Mouse (Mus musculus) forebrain, embryonic 14.5 days (tissue): ENCODE results near the gene Dapp1. TPM values are rescaled to one million over a fixed set of nuclear protein-coding genes. Genes with fewer than 3 reads are reported as not detected.
"Not testable (repeated sequence)": the region's sequence is repeated elsewhere in the genome, so short reads cannot be mapped to it uniquely, and the experiment has no call there.

Experiments used
- ATAC-seq: fragments of 200-750 bp; cut with Nextera tagmentation; 2 replicates; pipeline ENCODE4 v1.8.0; 2017; ENCODE audit warnings: mild to moderate bottlenecking, moderate library complexity
- DNase-seq: peaks from one replicate; pipeline ENCODE4 v3.0.0-alpha.2; 2015; ENCODE audit warnings: low spot score
- H3K27ac ChIP-seq: fragments of 300-500 bp; sonication (generic); 2 replicates; pipeline ENCODE4 v1.5.1; 2014; ENCODE audit warnings: low read depth, mild to moderate bottlenecking, control low read depth, low read length, moderate library complexity
- H3K27me3 ChIP-seq: fragments of 300-500 bp; sonication (generic); replicated peaks from 2 replicates; pipeline ENCODE4 v1.6.1; 2014; ENCODE audit warnings: low read length, control low read depth, mixed read lengths; ENCODE audit not compliant: control insufficient read depth, insufficient read depth
- H3K36me3 ChIP-seq: fragments of 300-500 bp; sonication (generic); 2 replicates; pipeline ENCODE4 v1.6.1; 2014; ENCODE audit warnings: low read length, control low read depth; ENCODE audit not compliant: control insufficient read depth, insufficient read depth
- H3K4me1 ChIP-seq: fragments of 300-500 bp; sonication (generic); 2 replicates; pipeline ENCODE4 v1.6.1; 2014; ENCODE audit warnings: antibody characterized with exemption, low read length, control low read depth; ENCODE audit not compliant: control insufficient read depth, insufficient read depth
- H3K4me2 ChIP-seq: fragments of 300-500 bp; sonication (generic); 2 replicates; pipeline ENCODE4 v1.6.1; 2014; ENCODE audit warnings: mild to moderate bottlenecking, control low read depth, low read length
- H3K4me3 ChIP-seq: fragments of 300-500 bp; sonication (generic); 2 replicates; pipeline ENCODE4 v1.5.1; 2014; ENCODE audit warnings: low read depth, low read length, control low read depth
- H3K9ac ChIP-seq: fragments of 300-500 bp; sonication (generic); 2 replicates; pipeline ENCODE4 v1.6.1; 2014; ENCODE audit warnings: mild to moderate bottlenecking, low read length, control low read depth, moderate library complexity
- H3K9me3 ChIP-seq: fragments of 300-500 bp; sonication (generic); replicated peaks from 2 replicates; pipeline ENCODE4 v1.6.1; 2016; ENCODE audit warnings: low read length, control low read depth, mixed read lengths; ENCODE audit not compliant: control insufficient read depth
- WGBS: fragments of 180-500 bp; shearing (Covaris S2); extraction: QIAGEN DNeasy Blood & Tissue Kit; methylation state at CpG from one replicate; pipeline ENCODE4 v1.1.7; 2014; 5-methylcytosine and 5-hydroxymethylcytosine counted together
- polyA plus RNA-seq: library from polyadenylated mRNA; unstranded; fragments of >200 nt; fragmentation: Nextera tagmentation; extraction: Ambion mirVana; gene quantifications from 2 replicates; pipeline ENCODE4 v1.2.1, GENCODE M21; 2014

The Dapp1 gene
- polyA plus RNA-seq, 1 experiment from 2014 or later: 2.4 TPM

DNA sequence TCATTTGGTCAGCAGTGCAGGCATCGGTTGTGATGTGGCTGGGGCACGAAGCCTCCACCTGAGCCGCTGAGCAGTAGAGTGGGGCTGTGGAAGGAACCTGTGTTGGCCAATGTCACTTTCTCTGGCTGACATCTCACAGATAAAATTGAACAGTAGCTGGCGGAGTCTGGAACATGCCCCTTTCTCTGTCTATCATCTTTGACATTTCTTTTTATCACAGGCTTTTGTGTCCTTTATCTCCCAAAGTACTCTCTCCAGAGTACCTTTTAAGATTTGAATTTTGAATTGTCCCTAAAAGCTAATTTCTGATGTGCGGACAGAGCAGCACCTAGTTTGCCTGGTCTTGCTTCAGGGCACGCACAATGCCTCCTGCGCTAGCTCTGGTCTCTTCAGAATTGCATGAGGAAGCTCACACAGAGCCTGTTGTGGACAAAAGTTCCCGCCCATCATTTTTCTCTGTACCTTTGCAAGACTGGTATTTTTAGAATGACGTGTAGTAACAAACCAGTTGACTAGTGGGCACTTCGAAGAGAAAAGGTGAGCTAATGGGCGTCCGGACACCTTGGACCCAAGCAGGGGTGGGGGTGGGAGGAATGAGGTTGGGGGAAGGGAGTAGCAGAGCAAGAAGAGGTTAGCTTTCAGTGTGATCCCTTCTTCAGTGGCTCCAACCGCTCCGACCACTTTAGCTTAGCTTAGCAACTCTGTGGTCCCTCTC lies 13.1 kb downstream of the Dapp1 start:
- no peaks in the 10 kb centered on the region for H3K36me3 ChIP-seq
- no peak for ATAC-seq
- no peaks in the 10 kb centered on the region for H3K4me1 ChIP-seq
- no peak overlapping the region for H3K4me3 ChIP-seq
- H3K9ac ChIP-seq: no peak overlapping the region
- no peak overlapping the region for H3K27ac ChIP-seq
- DNase-seq: no peak
- H3K9me3 ChIP-seq: no peaks in the 10 kb centered on the region
- 89% methylated on average over 14 of the region's 14 CpGs for WGBS
- no peak overlapping the region for H3K4me2 ChIP-seq
- H3K27me3 ChIP-seq: no peaks in the 10 kb centered on the region

DNA sequence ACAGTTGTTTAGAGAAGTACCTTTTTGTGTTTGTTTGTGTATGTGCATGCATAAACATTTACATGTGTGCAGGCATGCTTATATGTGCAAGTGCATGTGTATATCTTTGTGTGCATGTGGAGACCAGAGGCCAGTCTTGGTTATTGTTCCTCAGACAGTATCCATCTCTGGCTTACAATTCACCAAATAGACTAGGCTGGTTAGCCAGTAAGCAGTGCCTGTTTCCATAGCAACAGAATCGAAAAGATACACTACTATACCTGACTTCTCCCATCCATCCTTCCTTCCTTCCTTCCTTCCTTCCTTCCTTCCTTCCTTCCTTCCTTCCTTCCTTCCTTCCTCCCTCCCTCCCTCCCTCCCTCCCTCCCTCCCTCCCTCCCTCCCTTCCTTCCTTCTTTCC lies 17.3 kb downstream of the Dapp1 start:
- DNase-seq: peak; percentile 32
- not testable (repeated sequence) for ATAC-seq, H3K4me3 ChIP-seq, H3K9ac ChIP-seq, H3K36me3 ChIP-seq, H3K9me3 ChIP-seq, H3K4me1 ChIP-seq, H3K27me3 ChIP-seq, H3K4me2 ChIP-seq, H3K27ac ChIP-seq
- WGBS: 84% methylated on average over 1 of the region's 1 CpGs

DNA sequence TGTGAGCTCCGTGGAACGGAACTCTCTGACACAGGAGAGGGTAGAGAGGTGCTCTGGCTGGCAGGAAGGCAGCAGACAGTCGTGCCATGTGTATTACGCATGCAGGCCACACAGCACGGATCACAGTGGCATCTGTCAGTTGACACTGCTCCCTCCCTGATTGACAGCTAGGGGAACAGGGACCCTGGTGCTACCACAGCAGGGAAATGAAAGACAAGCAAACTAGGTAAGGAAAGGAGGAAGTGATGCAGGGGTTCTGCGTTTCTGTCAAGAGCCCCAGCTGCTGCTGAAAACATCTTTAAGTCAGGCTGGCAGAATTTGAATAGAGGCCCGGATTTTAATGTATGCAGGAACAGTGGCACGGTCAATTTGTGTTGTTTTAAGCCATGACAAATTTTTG lies 17.8 kb downstream of the Dapp1 start:
- Histone ChIP-seq H3K9me3 (no peaks in the 10 kb centered on the region), H3K27me3 (no peaks in the 10 kb centered on the region), H3K4me1 (no peaks in the 10 kb centered on the region), H3K4me2 (no peak overlapping the region), H3K4me3 (no peak overlapping the region), H3K27ac (no peak overlapping the region), H3K36me3 (no peaks in the 10 kb centered on the region), H3K9ac (no peak overlapping the region)
- DNase-seq: no peak
- WGBS: 74% methylated on average over 8 of the region's 8 CpGs
- ATAC-seq: no peak

DNA sequence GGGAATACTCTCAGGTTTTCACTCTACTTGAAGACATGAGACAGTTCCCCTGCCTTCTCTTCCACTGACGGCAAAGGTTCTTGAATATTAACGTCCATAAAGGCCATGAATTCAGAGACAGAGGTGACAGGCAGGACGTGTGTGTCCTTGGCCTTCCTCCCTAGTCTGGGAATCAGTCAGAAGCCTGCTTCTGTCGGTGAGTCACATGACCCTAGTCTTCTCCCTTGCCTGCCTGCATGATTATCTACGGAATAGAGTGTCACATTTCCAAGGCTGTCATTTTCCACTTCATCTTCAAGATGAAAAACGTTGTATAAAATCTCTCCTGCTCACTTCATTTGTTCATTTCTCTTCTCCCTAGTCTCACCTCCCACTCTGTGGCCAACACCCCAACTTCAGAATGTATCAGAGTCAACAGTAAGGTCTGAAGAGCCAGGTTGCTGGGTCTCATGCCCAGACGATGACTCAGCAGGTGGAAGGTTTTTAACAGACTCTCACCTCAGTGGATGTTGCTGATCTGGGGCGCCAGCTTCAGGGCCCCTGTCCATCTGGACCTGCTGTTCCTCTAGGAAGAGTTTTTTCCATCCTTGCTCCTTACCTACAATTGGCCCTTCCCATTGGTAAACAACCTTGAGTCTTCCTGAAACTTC lies 19.5 kb downstream of the Dapp1 start:
- Histone ChIP-seq H3K4me3 (no peak overlapping the region), H3K27ac (no peak overlapping the region), H3K9ac (no peak overlapping the region), H3K9me3 (no peaks in the 10 kb centered on the region), H3K36me3 (no peaks in the 10 kb centered on the region), H3K4me2 (no peak overlapping the region), H3K4me1 (no peaks in the 10 kb centered on the region), H3K27me3 (no peaks in the 10 kb centered on the region)
- no peak for DNase-seq
- no peak for ATAC-seq
- 74% methylated on average over 8 of the region's 8 CpGs for WGBS

GRCm38 (mm10) chr3:137959456-137959855 lies 21.9 kb downstream of the Dapp1 start:
- WGBS: 79% methylated on average over 4 of the region's 4 CpGs
- no peak for ATAC-seq
- no peak overlapping the region for H3K9ac ChIP-seq
- H3K4me3 ChIP-seq: no peak overlapping the region
- no peaks in the 10 kb centered on the region for H3K27me3 ChIP-seq
- H3K4me1 ChIP-seq: 0 out of 2 replicates have a peak, but pooled peaks cover 3% of the 10 kb centered on the region
- H3K4me2 ChIP-seq: no peak overlapping the region
- no peaks in the 10 kb centered on the region for H3K36me3 ChIP-seq
- DNase-seq: no peak
- no peaks in the 10 kb centered on the region for H3K9me3 ChIP-seq
- H3K27ac ChIP-seq: no peak overlapping the region

DNA sequence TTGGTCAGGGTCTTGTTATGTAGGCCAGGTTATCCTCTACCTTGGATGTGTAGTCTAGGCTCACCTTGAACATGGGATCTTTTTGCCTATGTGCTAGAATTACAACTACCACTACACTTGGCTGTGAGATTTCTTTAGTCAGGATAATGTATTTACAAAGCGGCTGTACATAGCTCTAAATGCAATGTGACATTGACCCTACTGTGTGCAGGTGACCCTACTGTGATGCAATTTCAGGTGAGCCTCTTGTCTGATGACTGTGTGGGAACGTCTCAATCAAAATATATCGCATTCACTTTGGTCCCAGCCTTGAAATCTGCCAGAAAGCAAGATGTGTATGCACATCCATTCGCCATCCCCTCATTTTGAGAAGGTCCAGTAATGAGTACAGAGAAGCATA lies 23.0 kb downstream of the Dapp1 start:
- no peaks in the 10 kb centered on the region for H3K36me3 ChIP-seq
- WGBS: 95% methylated on average over 4 of the region's 4 CpGs
- ATAC-seq: no peak
- no peak overlapping the region for H3K9ac ChIP-seq
- 0 out of 2 replicates have a peak, but pooled peaks cover 3% of the 10 kb centered on the region for H3K4me1 ChIP-seq
- no peaks in the 10 kb centered on the region for H3K27me3 ChIP-seq
- H3K4me3 ChIP-seq: no peak overlapping the region
- no peak overlapping the region for H3K4me2 ChIP-seq
- H3K9me3 ChIP-seq: no peaks in the 10 kb centered on the region
- DNase-seq: no peak
- no peak overlapping the region for H3K27ac ChIP-seq

DNA sequence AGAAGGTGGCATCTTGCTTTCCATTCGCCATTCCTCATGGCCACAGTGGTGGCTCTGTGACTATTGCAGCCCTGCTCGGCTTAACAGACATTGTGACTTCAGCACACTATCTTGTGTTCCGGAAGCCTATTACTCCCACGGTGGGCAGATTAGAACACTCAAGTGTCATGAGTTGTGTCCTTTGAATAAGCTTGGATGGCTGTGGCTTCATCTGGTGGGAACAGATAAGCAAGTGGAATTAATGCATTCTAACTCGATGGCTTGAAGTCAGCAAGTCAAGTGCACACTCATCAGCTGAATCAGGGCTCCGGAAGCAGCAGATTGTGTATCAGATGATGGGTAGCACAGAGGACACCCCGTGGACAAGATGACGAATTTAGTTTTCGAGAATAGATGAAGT lies 23.5 kb downstream of the Dapp1 start:
- 0 out of 2 replicates have a peak, but pooled peaks cover 3% of the 10 kb centered on the region for H3K4me1 ChIP-seq
- WGBS: 93% methylated on average over 9 of the region's 9 CpGs
- H3K36me3 ChIP-seq: no peaks in the 10 kb centered on the region
- H3K27ac ChIP-seq: no peak overlapping the region
- ATAC-seq (no peak), DNase-seq (no peak)
- H3K27me3 ChIP-seq: no peaks in the 10 kb centered on the region
- H3K9ac ChIP-seq: no peak overlapping the region
- no peak overlapping the region for H3K4me3 ChIP-seq
- H3K4me2 ChIP-seq: no peak overlapping the region
- H3K9me3 ChIP-seq: no peaks in the 10 kb centered on the region

GRCm38 (mm10) chr3:137955560-137956081 lies 25.7 kb downstream of the Dapp1 start:
- no peak overlapping the region for H3K27ac ChIP-seq
- H3K9me3 ChIP-seq: no peaks in the 10 kb centered on the region
- H3K27me3 ChIP-seq: no peaks in the 10 kb centered on the region
- H3K4me2 ChIP-seq: peak overlapping the region; percentile 33
- ATAC-seq: peak; percentile 57; the same call in 1 of the 2 replicates
- 0 out of 2 replicates have a peak, but pooled peaks cover 3% of the 10 kb centered on the region for H3K4me1 ChIP-seq
- DNase-seq: peak; percentile 48
- H3K4me3 ChIP-seq: no peak overlapping the region
- WGBS: 16% methylated on average over 16 of the region's 16 CpGs
- H3K36me3 ChIP-seq: no peaks in the 10 kb centered on the region
- H3K9ac ChIP-seq: no peak overlapping the region
